Mouse (Mus musculus) heart, postnatal 0 days (tissue): ENCODE data around the gene Kat6b. TPM values are rescaled to one million over a fixed set of nuclear protein-coding genes. Genes with fewer than 3 reads are reported as not detected.

Experiments
- ATAC-seq: fragments of 200-750 bp; cut with Nextera tagmentation; 2 replicates; pipeline ENCODE4 v1.8.0; 2017; ENCODE audit warnings: low read depth, moderate number of reproducible peaks, moderate library complexity; ENCODE audit not compliant: insufficient read depth
- DNase-seq: peaks from one replicate; pipeline ENCODE4 v3.0.0-alpha.2; 2016; ENCODE audit warnings: low spot score
- H3K27ac ChIP-seq: fragments of 300-500 bp; sonication (generic); 2 replicates; pipeline ENCODE4 v1.5.1; 2014; ENCODE audit warnings: low read depth, mild to moderate bottlenecking
- H3K27me3 ChIP-seq: fragments of 300-500 bp; sonication (generic); 2 replicates; pipeline ENCODE4 v1.6.1; 2014; ENCODE audit warnings: low read length, mixed read lengths; ENCODE audit not compliant: control insufficient read depth, insufficient read depth
- H3K36me3 ChIP-seq: fragments of 300-500 bp; sonication (generic); replicated peaks from 2 replicates; pipeline ENCODE4 v1.6.1; 2014; ENCODE audit warnings: low read length, mixed read lengths; ENCODE audit not compliant: control insufficient read depth, insufficient read depth
- H3K4me1 ChIP-seq: fragments of 300-500 bp; sonication (generic); 2 replicates; pipeline ENCODE4 v1.6.1; 2014; ENCODE audit warnings: antibody characterized with exemption; ENCODE audit not compliant: control insufficient read depth, insufficient read depth
- H3K4me2 ChIP-seq: fragments of 300-500 bp; sonication (generic); 2 replicates; pipeline ENCODE4 v1.6.1; 2014; ENCODE audit warnings: low read depth, mild to moderate bottlenecking, low read length, moderate library complexity
- H3K4me3 ChIP-seq: fragments of 300-500 bp; sonication (generic); 2 replicates; pipeline ENCODE4 v1.5.1; 2014; ENCODE audit warnings: low read depth, low read length
- H3K9ac ChIP-seq: fragments of 300-500 bp; sonication (generic); replicated peaks from 2 replicates; pipeline ENCODE4 v1.6.1; 2014; ENCODE audit warnings: low read depth, low read length, mixed read lengths
- H3K9me3 ChIP-seq: fragments of 300-500 bp; sonication (generic); replicated peaks from 2 replicates; pipeline ENCODE4 v1.6.1; 2016; ENCODE audit warnings: low read length; ENCODE audit not compliant: control insufficient read depth
- CTCF ChIP-seq: IDR thresholded peaks from 2 replicates; pipeline ENCODE4 v1.5.1; 2016; ENCODE audit warnings: antibody characterized with exemption, control low read depth, low read depth
- EP300 ChIP-seq: IDR thresholded peaks from 2 replicates; pipeline ENCODE4 v1.6.1; 2016; ENCODE audit warnings: antibody characterized with exemption, low read depth
- WGBS: fragments of 180-500 bp; shearing (Covaris S2); extraction: QIAGEN DNeasy Blood & Tissue Kit; methylation state at CpG from one replicate; pipeline ENCODE4 v1.1.7; 2014; 5-methylcytosine and 5-hydroxymethylcytosine counted together
- polyA plus RNA-seq: library from polyadenylated mRNA; unstranded; fragments of >200 nt; fragmentation: Nextera tagmentation; extraction: Ambion mirVana; gene quantifications from 2 replicates; pipeline ENCODE4 v1.2.1, GENCODE M21; 2015
- total RNA-seq: library from RNA; depleted of rRNA; stranded (reverse); fragments of >200 nt; gene quantifications from 2 replicates; pipeline ENCODE4 v1.2.3, GENCODE M21; 2014; ENCODE audit warnings: low replicate concordance

Kat6b gene
- total and polyA plus RNA-seq, 2 experiments from 2014 or later: 5.4 to 52.9 TPM

DNA sequence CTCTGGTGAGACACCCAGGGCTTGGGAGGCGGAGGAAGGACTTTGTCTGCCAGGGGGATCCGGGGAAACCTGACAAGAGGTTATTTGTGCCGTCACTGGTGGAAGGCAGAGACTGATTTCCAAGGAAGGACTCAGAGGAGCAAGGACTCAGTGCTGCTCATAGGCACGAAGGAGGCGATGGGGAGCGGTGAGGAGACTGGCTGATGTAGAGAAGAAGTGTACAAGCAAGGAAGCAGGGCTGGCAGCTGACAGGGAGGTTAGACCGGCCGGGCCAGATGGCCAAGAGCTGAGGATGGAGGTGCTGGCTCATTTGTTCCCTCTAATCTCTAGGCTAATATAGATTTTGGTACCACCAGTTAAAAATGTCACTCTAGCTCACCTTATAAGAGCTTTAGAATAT is 72.8 kb downstream of the Kat6b start:
- ATAC-seq (no peak), DNase-seq (no peak)
- TF ChIP-seq CTCF (no peak), EP300 (no peak)
- Histone ChIP-seq H3K4me1 (peaks cover 17% of the 10 kb centered on the region), H3K4me2 (no peak overlapping the region), H3K4me3 (no peak overlapping the region), H3K9me3 (no peaks in the 10 kb centered on the region), H3K9ac (no peak overlapping the region), H3K27me3 (no peaks in the 10 kb centered on the region), H3K27ac (no peak overlapping the region), H3K36me3 (no peaks in the 10 kb centered on the region)
- WGBS: 83% methylated on average over 8 of the region's 8 CpGs

- Histone ChIP-seq H3K27ac (0 out of 2 replicates have a peak overlapping the region, but pooled peaks have one; percentile 44), H3K9ac (no peak overlapping the region), H3K4me1 (peaks cover 24% of the 10 kb centered on the region), H3K9me3 (no peaks in the 10 kb centered on the region), H3K36me3 (no peaks in the 10 kb centered on the region), H3K4me3 (no peak overlapping the region), H3K27me3 (no peaks in the 10 kb centered on the region), H3K4me2 (no peak overlapping the region)
- ATAC-seq: no peak
- peak; percentile 38 for DNase-seq
- TF ChIP-seq EP300 (no peak), CTCF (no peak)
- WGBS: 51% methylated on average over 10 of the region's 10 CpGs
These were observed 77.4 kb downstream of the Kat6b start for GRCm38 (mm10) chr14:21558440-21559131.

DNA sequence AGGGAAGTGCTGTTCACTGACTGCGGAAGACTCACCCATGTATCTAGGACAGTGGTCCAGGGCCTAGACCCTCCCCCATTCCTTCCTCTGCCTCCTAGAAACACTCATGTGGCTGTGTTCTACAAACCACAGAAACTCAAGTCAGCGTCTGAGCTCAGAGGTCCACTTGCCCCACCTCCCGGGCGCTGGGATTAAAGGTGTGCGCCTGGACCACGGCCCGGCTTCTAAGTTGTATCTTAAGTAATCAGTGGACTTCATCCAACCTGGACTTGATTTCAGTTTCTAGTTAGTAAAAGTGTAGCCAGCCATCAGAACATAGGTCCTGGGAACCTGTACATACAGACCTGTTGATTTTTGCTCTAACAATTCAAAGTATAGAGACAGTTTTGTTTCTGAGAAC is 78.2 kb downstream of the Kat6b start:
- peaks cover 24% of the 10 kb centered on the region for H3K4me1 ChIP-seq
- whole genome bisulfite sequencing: 82% methylated on average over 7 of the region's 7 CpGs
- no peak for ATAC-seq

GRCm38 (mm10) chr14:21560481-21561209 is 79.4 kb downstream of the Kat6b start:
- peak overlapping the region; percentile 65 for H3K27ac ChIP-seq
- H3K4me2 ChIP-seq: no peak overlapping the region
- peaks cover 24% of the 10 kb centered on the region for H3K4me1 ChIP-seq

More for the DNA sequence above, 78.2 kb downstream of the Kat6b start:
- Histone ChIP-seq H3K4me2 (no peak overlapping the region), H3K27ac (no peak overlapping the region), H3K4me3 (no peak overlapping the region), H3K9ac (no peak overlapping the region), H3K9me3 (no peaks in the 10 kb centered on the region), H3K27me3 (no peaks in the 10 kb centered on the region), H3K36me3 (no peaks in the 10 kb centered on the region)
- no peak for TF ChIP-seq EP300
- TF ChIP-seq CTCF: no peak
- DNase-seq: no peak

GRCm38 (mm10) chr14:21561396-21562065 is 80.3 kb downstream of the Kat6b start:
- Histone ChIP-seq H3K36me3 (no peaks in the 10 kb centered on the region), H3K4me2 (no peak overlapping the region), H3K4me3 (no peak overlapping the region), H3K27me3 (no peaks in the 10 kb centered on the region), H3K27ac (peak overlapping the region; percentile 65), H3K9me3 (no peaks in the 10 kb centered on the region), H3K4me1 (peaks cover 18% of the 10 kb centered on the region), H3K9ac (no peak overlapping the region)
- TF ChIP-seq EP300: no peak
- TF ChIP-seq CTCF: no peak
- 52% methylated on average over 8 of the region's 8 CpGs for WGBS
- ATAC-seq (no peak), DNase-seq (no peak)

More at GRCm38 (mm10) chr14:21560481-21561209, 79.4 kb downstream of the Kat6b start:
- TF ChIP-seq CTCF: no peak
- no peak for TF ChIP-seq EP300
- Histone ChIP-seq H3K9ac (0 out of 2 replicates have a peak overlapping the region, but pooled peaks have one; percentile 20), H3K36me3 (no peaks in the 10 kb centered on the region), H3K9me3 (no peaks in the 10 kb centered on the region), H3K4me3 (no peak overlapping the region), H3K27me3 (no peaks in the 10 kb centered on the region)
- ATAC-seq (peak; percentile 87), DNase-seq (peak; percentile 73)
- WGBS: 31% methylated on average over 11 of the region's 11 CpGs
